Mouse (Mus musculus): Measurements from ENCODE around the gene E430018J23Rik.
"Not testable (repeated sequence)": the region's sequence is repeated elsewhere in the genome, so short reads cannot be mapped to it uniquely, and the experiment has no call there.

The E430018J23Rik gene

GRCm38 (mm10) chr7:127378310-127378921, 15.0 kb downstream of the E430018J23Rik start:
- no peak for DNase-seq (ENCODE audit: low spot score)

- peak; percentile 92 for DNase-seq (ENCODE audit: low spot score)
Measured at GRCm38 (mm10) chr7:127375271-127376245, 17.9 kb downstream of the E430018J23Rik start, which contains the start of gene Zfp747. Gene Zfp747, minus strand, starts transcription at chr7:127376050.

GRCm38 (mm10) chr7:127371870-127372269, 21.6 kb downstream of the E430018J23Rik start:
- not testable (repeated sequence) for DNase-seq (ENCODE audit: low spot score)

GRCm38 (mm10) chr7:127371213-127371612, 22.2 kb downstream of the E430018J23Rik start:
- DNase-seq (ENCODE audit: low spot score) = no peak

GRCm38 (mm10) chr7:127366249-127366648, 27.2 kb downstream of the E430018J23Rik start:
- DNase-seq (ENCODE audit: low spot score) = no peak

- no peak for DNase-seq (ENCODE audit: low spot score)
Measured at GRCm38 (mm10) chr7:127364166-127364565, 29.3 kb downstream of the E430018J23Rik start.

GRCm38 (mm10) chr7:127363475-127363921, 29.9 kb downstream of the E430018J23Rik start:
- no peak for DNase-seq (ENCODE audit: low spot score)

GRCm38 (mm10) chr7:127362418-127362817, 31.0 kb downstream of the E430018J23Rik start:
- DNase-seq (ENCODE audit: low spot score) = not testable (repeated sequence)

GRCm38 (mm10) chr7:127361449-127361848, 32.0 kb downstream of the E430018J23Rik start:
- DNase-seq (ENCODE audit: low spot score) = no peak

GRCm38 (mm10) chr7:127360265-127360664, 33.2 kb downstream of the E430018J23Rik start:
- no peak for DNase-seq (ENCODE audit: low spot score)

- no peak for DNase-seq (ENCODE audit: low spot score)
Measured at GRCm38 (mm10) chr7:127358472-127358871, 35.0 kb downstream of the E430018J23Rik start.

GRCm38 (mm10) chr7:127357871-127358270, 35.6 kb downstream of the E430018J23Rik start:
- no peak for DNase-seq (ENCODE audit: low spot score)

GRCm38 (mm10) chr7:127355796-127356195, 37.6 kb downstream of the E430018J23Rik start:
- no peak for DNase-seq (ENCODE audit: low spot score)

GRCm38 (mm10) chr7:127351230-127352004, 42.0 kb downstream of the E430018J23Rik start:
- no peak for DNase-seq (ENCODE audit: low spot score)

GRCm38 (mm10) chr7:127346676-127347075, 46.8 kb downstream of the E430018J23Rik start:
- peak; percentile 67 for DNase-seq (ENCODE audit: low spot score)

- DNase-seq (ENCODE audit: low spot score) = peak; percentile 97
Measured at GRCm38 (mm10) chr7:127345512-127346325, 47.7 kb downstream of the E430018J23Rik start, which contains the start of gene Zfp768. Gene Zfp768, minus strand, starts transcription at chr7:127345589.

GRCm38 (mm10) chr7:127345092-127345491, 48.3 kb downstream of the E430018J23Rik start:
- peak; percentile 90 for DNase-seq (ENCODE audit: low spot score)

GRCm38 (mm10) chr7:127344371-127344770, 49.1 kb downstream of the E430018J23Rik start:
- DNase-seq (ENCODE audit: low spot score) = no peak

- DNase-seq (ENCODE audit: low spot score) = no peak
Measured at GRCm38 (mm10) chr7:127343351-127344019, 49.9 kb downstream of the E430018J23Rik start.

GRCm38 (mm10) chr7:127342888-127343287, 50.5 kb downstream of the E430018J23Rik start:
- DNase-seq (ENCODE audit: low spot score) = no peak

Measured in yolk sac, embryonic 10.5 days (tissue).